Mouse (Mus musculus): ENCODE measurements around the gene Gnb1l.

DNA sequence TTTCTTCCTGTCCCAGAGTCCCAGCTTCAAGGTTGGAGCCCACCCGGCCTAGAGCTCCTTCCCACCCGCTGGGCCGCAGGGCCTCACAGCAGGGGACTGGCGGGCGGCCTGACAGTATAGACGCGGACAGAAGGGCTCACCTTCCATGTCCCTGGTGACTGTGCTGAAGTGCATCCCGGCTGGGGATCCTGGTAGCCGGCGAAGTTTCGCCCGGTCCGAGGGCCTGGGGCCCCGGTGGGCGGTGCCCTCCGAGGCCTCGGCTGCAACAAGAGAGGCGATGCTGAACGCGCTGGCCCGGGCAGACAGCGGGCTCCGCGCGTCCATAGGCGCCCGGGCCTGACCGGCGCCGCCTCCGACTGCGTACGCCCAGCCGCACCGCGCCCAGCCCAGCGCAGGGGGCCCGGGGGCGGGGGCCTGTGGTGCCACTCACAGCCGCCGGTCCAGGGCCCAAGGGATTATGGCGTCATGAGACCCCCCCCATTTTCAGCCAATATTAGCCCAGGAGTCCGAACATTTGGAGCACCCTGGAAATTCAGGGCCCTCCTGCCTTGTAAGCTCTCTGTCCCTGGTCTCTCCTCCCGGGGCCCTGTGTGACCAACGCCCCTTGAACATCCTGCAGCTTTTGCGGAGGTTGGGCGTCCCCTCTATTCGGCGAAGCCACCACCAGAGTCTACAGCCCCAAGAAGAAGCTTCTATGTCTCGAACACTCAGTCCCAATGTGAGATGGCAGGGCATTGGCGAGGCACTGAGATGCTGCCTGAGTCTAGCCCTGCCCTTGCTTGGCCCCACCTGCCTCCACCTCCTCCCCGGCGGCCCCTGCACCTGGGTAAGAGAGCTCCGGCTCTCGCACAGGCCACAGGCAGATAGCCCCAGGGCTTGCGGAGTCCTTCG is 89.6 kb downstream of the Gnb1l start:
- TF ChIP-seq CTCF (IDR thresholded peaks at IDR 0.05; ENCODE audit: borderline replicate concordance, insufficient read depth, low read length), result no peak
- no peak for TF ChIP-seq POLR2A (IDR thresholded peaks at IDR 0.05; ENCODE audit: low read depth, low read length)
